Mouse (Mus musculus): ENCODE results near the gene Ccdc82. TPM values are rescaled to one million over a fixed set of nuclear protein-coding genes. Genes with fewer than 3 reads are reported as not detected.
A peak's percentile ranks its signal among the peaks of the same experiment; 100 is the strongest.

The Ccdc82 gene
- total and polyA plus RNA-seq, 2 experiments from 2014 or later: 7.0 to 24.9 TPM

DNA sequence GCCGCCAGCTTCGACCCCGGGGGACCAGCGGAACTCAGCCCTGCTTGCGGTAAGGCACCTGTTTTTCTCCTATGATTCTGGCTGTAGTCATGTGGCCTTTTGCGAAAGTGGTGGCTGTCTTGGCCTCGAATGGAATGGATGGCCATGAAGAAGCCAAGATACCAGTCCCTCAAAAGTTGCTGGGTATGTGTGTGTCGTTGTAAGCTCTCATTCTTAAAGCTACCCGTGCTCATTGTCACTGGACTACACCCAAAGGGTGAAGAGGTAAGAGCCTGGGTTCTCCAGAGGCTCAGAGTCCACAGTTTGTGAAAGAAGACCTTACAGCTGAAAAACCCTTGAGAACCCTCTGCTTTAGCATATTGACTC lies 51.7 kb downstream of the Ccdc82 start:
- Histone ChIP-seq H3K27me3 (ENCODE audit: insufficient read depth, low read length) (no peaks in the 10 kb centered on the region), H3K9me3 (ENCODE audit: low read length) (no peaks in the 10 kb centered on the region), H3K36me3 (ENCODE audit: insufficient read depth) (no peaks in the 10 kb centered on the region), H3K9ac (peak overlapping the region; percentile 66), H3K4me1 (ENCODE audit: insufficient read depth) (peaks cover 9% of the 10 kb centered on the region; the same call in 1 of the 2 replicates), H3K27ac (ENCODE audit: low read depth, low read length) (no peak overlapping the region), H3K4me3 (ENCODE audit: low read depth, low read length) (peak overlapping the region; percentile 57), H3K4me2 (ENCODE audit: low read depth) (peak overlapping the region; percentile 86)
- no peak for TF ChIP-seq CTCF (IDR thresholded peaks at IDR 0.05; ENCODE audit: low read depth)
- ATAC-seq: no peak
- 18% methylated on average over 9 of the region's 9 CpGs for WGBS
- DNase-seq: no peak

DNA sequence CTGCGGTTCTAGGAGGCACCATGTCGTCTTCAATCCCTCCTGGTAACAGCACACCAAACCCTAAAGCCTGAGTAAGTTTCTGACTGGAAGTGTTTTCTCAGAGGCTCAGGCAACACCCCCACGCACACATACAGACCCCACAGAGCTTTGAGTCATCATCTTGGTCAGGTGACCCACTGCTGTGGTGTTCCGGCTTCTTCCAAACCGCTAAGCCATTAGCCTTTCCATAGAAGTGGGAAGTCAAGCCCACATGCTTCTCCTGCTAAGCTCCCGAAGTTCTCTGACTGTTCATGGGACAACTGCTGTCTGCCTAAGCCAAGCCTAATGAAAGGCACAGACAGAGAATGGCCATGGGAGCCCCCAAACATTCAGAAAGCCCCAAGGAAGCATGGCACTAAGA lies 52.4 kb downstream of the Ccdc82 start:
- 58% methylated on average over 6 of the region's 6 CpGs for WGBS
- no peak for ATAC-seq
- no peak overlapping the region; the same call in 1 of the 2 replicates for H3K9ac ChIP-seq
- peaks cover 9% of the 10 kb centered on the region; the same call in 1 of the 2 replicates for H3K4me1 ChIP-seq (ENCODE audit: insufficient read depth)
- H3K9me3 ChIP-seq (ENCODE audit: low read length): no peaks in the 10 kb centered on the region
- H3K4me3 ChIP-seq (ENCODE audit: low read depth, low read length): peak overlapping the region; percentile 2; the same call in 1 of the 2 replicates
- DNase-seq: no peak
- peak overlapping the region; percentile 86 for H3K4me2 ChIP-seq (ENCODE audit: low read depth)
- H3K27me3 ChIP-seq (ENCODE audit: insufficient read depth, low read length): no peaks in the 10 kb centered on the region
- TF ChIP-seq CTCF (IDR thresholded peaks at IDR 0.05; ENCODE audit: low read depth): no peak
- no peak overlapping the region; the same call in 1 of the 2 replicates for H3K27ac ChIP-seq (ENCODE audit: low read depth, low read length)
- H3K36me3 ChIP-seq (ENCODE audit: insufficient read depth): no peaks in the 10 kb centered on the region

GRCm38 (mm10) chr9:13300041-13300441 lies 53.3 kb downstream of the Ccdc82 start:
- Histone ChIP-seq H3K4me2 (ENCODE audit: low read depth) (peak overlapping the region; percentile 86), H3K4me1 (ENCODE audit: insufficient read depth) (peaks cover 9% of the 10 kb centered on the region; the same call in 1 of the 2 replicates), H3K36me3 (ENCODE audit: insufficient read depth) (no peaks in the 10 kb centered on the region), H3K9ac (no peak overlapping the region), H3K9me3 (ENCODE audit: low read length) (no peaks in the 10 kb centered on the region), H3K27me3 (ENCODE audit: insufficient read depth, low read length) (no peaks in the 10 kb centered on the region), H3K27ac (ENCODE audit: low read depth, low read length) (no peak overlapping the region; the same call in 1 of the 2 replicates), H3K4me3 (ENCODE audit: low read depth, low read length) (peak overlapping the region; percentile 2)
- ATAC-seq: no peak
- TF ChIP-seq CTCF (IDR thresholded peaks at IDR 0.05; ENCODE audit: low read depth): no peak
- 20% methylated on average over 3 of the region's 3 CpGs for WGBS
- no peak for DNase-seq

GRCm38 (mm10) chr9:13300891-13301782 lies 54.4 kb downstream of the Ccdc82 start:
- Histone ChIP-seq H3K9me3 (ENCODE audit: low read length) (no peaks in the 10 kb centered on the region), H3K36me3 (ENCODE audit: insufficient read depth) (no peaks in the 10 kb centered on the region), H3K27me3 (ENCODE audit: insufficient read depth, low read length) (no peaks in the 10 kb centered on the region), H3K4me1 (ENCODE audit: insufficient read depth) (peaks cover 9% of the 10 kb centered on the region; the same call in 1 of the 2 replicates), H3K9ac (no peak overlapping the region), H3K4me3 (ENCODE audit: low read depth, low read length) (no peak overlapping the region; the same call in 1 of the 2 replicates), H3K27ac (ENCODE audit: low read depth, low read length) (no peak overlapping the region), H3K4me2 (ENCODE audit: low read depth) (peak overlapping the region; percentile 86)
- ATAC-seq: no peak
- DNase-seq: no peak
- 52% methylated on average over 9 of the region's 9 CpGs for WGBS
- TF ChIP-seq CTCF (IDR thresholded peaks at IDR 0.05; ENCODE audit: low read depth): no peak

- no peaks in the 10 kb centered on the region for H3K9me3 ChIP-seq (ENCODE audit: low read length)
- ATAC-seq (no peak), DNase-seq (no peak)
- no peak overlapping the region for H3K27ac ChIP-seq (ENCODE audit: low read depth, low read length)
- no peak overlapping the region for H3K4me3 ChIP-seq (ENCODE audit: low read depth, low read length)
- H3K9ac ChIP-seq: no peak overlapping the region
- H3K27me3 ChIP-seq (ENCODE audit: insufficient read depth, low read length): no peaks in the 10 kb centered on the region
- H3K36me3 ChIP-seq (ENCODE audit: insufficient read depth): no peaks in the 10 kb centered on the region
- H3K4me1 ChIP-seq (ENCODE audit: insufficient read depth): peaks cover 9% of the 10 kb centered on the region; the same call in 1 of the 2 replicates
- H3K4me2 ChIP-seq (ENCODE audit: low read depth): peak overlapping the region; percentile 86; the same call in 1 of the 2 replicates
- TF ChIP-seq CTCF (IDR thresholded peaks at IDR 0.05; ENCODE audit: low read depth): no peak
- WGBS: 40% methylated on average over 6 of the region's 6 CpGs
These were observed 55.5 kb downstream of the Ccdc82 start for GRCm38 (mm10) chr9:13302183-13302825.

DNA sequence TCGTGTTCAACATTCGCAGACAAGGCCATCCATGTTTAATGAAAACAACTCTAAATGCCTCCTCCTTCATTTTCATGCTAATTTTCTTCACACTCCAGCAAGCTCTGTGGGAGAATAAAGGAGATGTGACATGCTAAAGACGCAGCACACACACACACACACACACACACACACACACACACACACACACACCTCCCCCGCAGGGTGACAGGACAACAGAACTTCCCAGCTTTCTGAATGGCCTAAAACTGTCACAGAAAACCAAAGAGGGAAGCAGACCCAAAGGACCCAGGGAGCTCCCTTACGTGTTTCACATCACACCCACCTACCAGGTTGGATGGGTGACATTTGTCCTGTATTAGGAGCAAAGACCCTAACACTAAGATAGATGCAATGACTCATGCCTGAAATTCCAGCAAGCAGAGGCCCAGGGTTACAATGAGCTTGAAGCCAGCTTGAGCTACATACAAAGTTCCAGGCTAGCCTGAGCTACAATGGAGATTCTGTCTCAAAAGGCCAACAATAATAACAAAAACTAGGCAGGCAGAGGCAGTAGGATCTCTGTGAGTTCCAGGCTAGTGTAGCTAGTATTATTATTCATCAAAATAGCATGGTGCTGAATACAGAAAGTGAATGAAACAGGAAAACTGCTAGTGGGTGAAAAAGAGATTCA lies 56.5 kb downstream of the Ccdc82 start:
- Histone ChIP-seq H3K4me2 (ENCODE audit: low read depth) (no peak overlapping the region), H3K4me3 (ENCODE audit: low read depth, low read length) (no peak overlapping the region), H3K9ac (no peak overlapping the region), H3K4me1 (ENCODE audit: insufficient read depth) (peaks cover 9% of the 10 kb centered on the region; the same call in 1 of the 2 replicates), H3K27ac (ENCODE audit: low read depth, low read length) (no peak overlapping the region), H3K27me3 (ENCODE audit: insufficient read depth, low read length) (no peaks in the 10 kb centered on the region), H3K36me3 (ENCODE audit: insufficient read depth) (no peaks in the 10 kb centered on the region), H3K9me3 (ENCODE audit: low read length) (no peaks in the 10 kb centered on the region)
- ATAC-seq: no peak
- WGBS: 23% methylated on average over 5 of the region's 5 CpGs
- no peak for TF ChIP-seq CTCF (IDR thresholded peaks at IDR 0.05; ENCODE audit: low read depth)
- DNase-seq: no peak
